Mouse (Mus musculus): ENCODE data around the gene Csnk2a1. TPM values are rescaled to one million over a fixed set of nuclear protein-coding genes. Genes with fewer than 3 reads are reported as not detected.

The Csnk2a1 gene
- total RNA-seq, 2 experiments from 2014 or later, result 103 to 106 TPM

- DNase-seq (ENCODE audit: low spot score in 2 of 2), result no peak
Observed at GRCm38 (mm10) chr2:152322198-152322597, 95.6 kb downstream of the Csnk2a1 start.

DNA sequence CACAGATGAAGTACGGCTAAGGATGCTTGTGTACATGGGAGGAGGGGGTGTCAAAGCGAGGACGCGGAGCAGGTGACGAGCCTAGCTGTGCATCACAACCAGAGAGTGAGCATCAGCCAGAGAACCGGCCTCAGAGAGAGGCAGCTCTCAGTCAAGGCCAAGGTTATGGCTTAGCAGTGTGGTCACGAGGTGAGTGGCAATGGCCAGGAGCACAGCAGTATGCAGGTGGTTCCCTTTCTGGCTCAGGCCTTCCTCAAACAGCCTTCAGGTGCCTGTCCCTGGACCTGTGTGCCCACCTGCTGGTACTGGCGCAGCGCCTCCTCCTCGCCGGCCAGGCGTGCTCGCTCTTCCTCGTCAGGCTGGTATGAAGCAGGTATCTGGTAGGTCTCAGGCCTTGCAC is 97.3 kb downstream of the Csnk2a1 start:
- DNase-seq (ENCODE audit: low spot score in 2 of 2), result no peak

DNA sequence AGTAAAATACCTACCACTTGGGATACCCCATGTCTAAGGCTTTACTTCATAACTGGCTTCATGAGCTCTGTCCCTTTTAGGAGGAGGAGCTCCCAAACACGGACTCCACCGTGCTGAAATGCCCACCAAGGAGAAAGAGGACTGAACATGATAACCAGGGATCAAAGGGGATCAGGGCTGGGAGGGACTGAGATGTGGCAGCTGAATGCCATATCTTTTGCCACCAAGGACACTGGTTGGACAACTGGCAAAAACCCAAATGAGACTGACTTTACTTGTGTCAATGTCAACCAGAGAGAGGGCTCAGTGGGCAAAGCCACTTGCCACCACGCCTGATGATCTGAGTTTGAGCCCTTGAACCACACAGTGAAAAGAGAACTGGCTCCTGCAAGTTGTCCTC is 98.2 kb downstream of the Csnk2a1 start:
- DNase-seq (ENCODE audit: low spot score in 2 of 2), result no peak

GRCm38 (mm10) chr2:152326157-152326556 is 99.5 kb downstream of the Csnk2a1 start:
- DNase-seq (ENCODE audit: low spot score in 2 of 2), result no peak

DNA sequence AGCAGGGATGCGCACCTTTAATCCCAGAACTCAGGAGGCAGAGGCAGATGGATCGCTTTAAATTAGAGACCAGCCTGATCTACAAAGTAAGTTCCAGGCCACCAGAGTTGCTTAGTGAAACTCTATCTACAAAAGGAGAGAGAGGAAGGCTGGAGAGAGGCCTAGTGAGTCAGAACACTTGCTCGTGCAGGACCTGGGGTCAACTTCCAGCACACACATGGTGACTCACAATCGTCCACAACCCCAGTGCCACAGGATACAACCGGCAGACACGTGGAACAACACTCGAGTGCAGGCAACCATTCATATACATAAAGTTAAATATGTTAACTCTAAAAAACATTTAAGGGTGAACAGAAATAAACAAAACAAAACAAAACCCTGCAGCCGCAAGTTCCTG is 100.0 kb downstream of the Csnk2a1 start:
- DNase-seq (ENCODE audit: low spot score in 2 of 2), result no peak

GRCm38 (mm10) chr2:152327980-152328379 is 101.3 kb downstream of the Csnk2a1 start:
- no peak for DNase-seq (ENCODE audit: low spot score in 2 of 2)

GRCm38 (mm10) chr2:152330858-152331423 is 104.3 kb downstream of the Csnk2a1 start:
- no peak for DNase-seq (ENCODE audit: low spot score in 2 of 2)

Other genes with a start within 250 kb of the Csnk2a1 start
- gene Fam110a, start 246.6 kb upstream of the Csnk2a1 start, total RNA-seq (2021), result 10 to 100 TPM; 13.1 to 13.4 TPM
- gene Slc52a3, start 230.3 kb upstream of the Csnk2a1 start, total RNA-seq (2021), result 1 to 10 TPM; 2.4 to 6.2 TPM
- gene Scrt2, start 145.3 kb upstream of the Csnk2a1 start, total RNA-seq (2021), result under 1 TPM; 0.53 to 0.59 TPM
- gene Srxn1, start 121.3 kb upstream of the Csnk2a1 start, total RNA-seq (2021), result 10 to 100 TPM; 47.2 to 58.2 TPM
- gene Tcf15, start 83.3 kb upstream of the Csnk2a1 start, total RNA-seq (2021), result 1 to 10 TPM; 7.7 to 9.3 TPM
- 100 to 1,000 TPM in 1 of 2 experiments, 10 to 100 TPM in 1; 93.0 to 101 TPM for gene Tbc1d20, start 67.0 kb downstream of the Csnk2a1 start, total RNA-seq (2021)
- 100 to 1,000 TPM; 139 TPM for gene Rbck1, start 105.8 kb downstream of the Csnk2a1 start, total RNA-seq (2021)
- 1 to 10 TPM; 4.3 to 4.9 TPM for gene Trib3, start 117.2 kb downstream of the Csnk2a1 start, total RNA-seq (2021)
- gene Nrsn2, start 149.8 kb downstream of the Csnk2a1 start, total RNA-seq (2021), result 1 to 10 TPM; 4.4 to 4.5 TPM
- 10 to 100 TPM; 50.9 to 51.1 TPM for gene Sox12, start 171.2 kb downstream of the Csnk2a1 start, total RNA-seq (2021)
- 10 to 100 TPM; 18.5 to 20.2 TPM for gene Zcchc3, start 188.2 kb downstream of the Csnk2a1 start, total RNA-seq (2021)
- gene 6820408C15Rik, start 188.7 kb downstream of the Csnk2a1 start, total RNA-seq (2021), result under 1 TPM; 0.37 to 0.56 TPM
- gene Defb23, start 237.8 kb downstream of the Csnk2a1 start, total RNA-seq (2021), result not detected